Mouse (Mus musculus): Measurements from ENCODE around the gene Smarcd3. TPM values are rescaled to one million over a fixed set of nuclear protein-coding genes. Genes with fewer than 3 reads are reported as not detected.
A peak's percentile ranks its signal among the peaks of the same experiment; 100 is the strongest.

The Smarcd3 gene
- total RNA-seq, 2 experiments from 2014 or later = 172 to 203 TPM

DNA sequence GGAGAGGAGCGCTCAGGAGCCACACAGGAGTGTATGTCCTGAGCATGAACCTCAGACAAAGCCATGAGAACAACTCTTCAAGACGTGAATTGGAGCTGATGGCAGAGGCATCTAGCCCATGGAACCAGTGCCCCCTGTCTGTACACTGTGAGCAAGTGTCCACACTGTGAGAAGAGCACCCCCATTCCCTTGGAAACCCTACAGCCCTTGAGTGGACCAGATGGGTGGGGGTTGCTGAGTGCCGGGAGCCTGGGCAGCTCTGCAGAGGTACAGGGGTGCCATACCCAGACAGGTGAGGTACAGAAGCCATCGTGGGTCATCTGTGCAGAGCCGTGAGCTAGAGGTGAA, 11.9 kb downstream of the Smarcd3 start:
- no peak overlapping the region for H3K4me3 ChIP-seq
- intact Hi-C loops (cut with DNase I) = no loop called here
- no peak for DNase-seq
- no peak overlapping the region for H3K27ac ChIP-seq
- no peak for TF ChIP-seq CTCF (IDR thresholded peaks at IDR 0.05)

DNA sequence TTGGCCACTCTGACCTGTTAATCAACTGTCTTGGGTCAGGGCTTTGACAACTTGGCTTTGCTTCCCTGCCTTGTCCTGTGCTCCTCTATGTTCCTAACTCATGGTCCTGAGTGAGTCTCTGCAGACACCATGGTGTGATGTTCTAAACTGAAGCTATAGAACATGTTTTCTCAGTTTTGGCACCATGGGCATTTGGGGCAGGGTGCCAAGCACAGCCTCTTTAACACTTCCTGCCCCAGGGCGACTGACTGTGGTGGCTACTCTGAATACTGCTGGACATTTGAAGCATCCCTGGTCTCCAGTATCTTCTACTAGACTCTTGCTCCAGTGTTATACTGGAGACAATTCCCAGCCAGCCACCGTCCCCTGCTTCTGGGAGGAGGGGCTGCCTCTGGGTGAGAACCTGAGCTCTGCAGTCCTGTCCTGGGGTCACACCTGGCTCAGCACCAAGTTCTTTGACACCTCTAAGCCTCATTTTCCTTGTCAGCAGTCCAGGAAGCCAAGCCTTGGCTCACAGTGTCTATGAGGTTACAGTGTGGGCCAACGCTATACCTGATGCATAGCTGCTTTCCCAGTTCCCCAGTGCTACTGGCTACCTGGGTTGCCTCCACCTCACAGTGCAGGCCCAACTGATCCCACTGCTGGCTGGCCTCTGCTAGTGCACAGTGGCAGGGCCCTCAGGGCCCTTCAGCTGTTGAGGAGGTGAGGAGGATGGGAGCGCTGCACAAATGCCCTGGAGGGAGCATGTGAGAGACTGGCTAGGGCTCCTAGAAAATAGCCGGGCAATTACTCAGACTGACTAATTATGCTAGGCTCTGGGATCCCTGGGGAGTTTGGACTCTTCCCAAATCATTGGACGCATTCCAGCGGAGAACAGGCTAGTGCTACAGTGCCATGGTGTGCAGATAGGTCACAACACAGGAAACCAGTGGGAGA, 12.6 kb downstream of the Smarcd3 start:
- Histone ChIP-seq H3K4me3 (no peak overlapping the region), H3K27ac (no peak overlapping the region)
- DNase-seq = no peak
- no peak for TF ChIP-seq CTCF (IDR thresholded peaks at IDR 0.05)
- intact Hi-C loops (cut with DNase I) = no loop called here

DNA sequence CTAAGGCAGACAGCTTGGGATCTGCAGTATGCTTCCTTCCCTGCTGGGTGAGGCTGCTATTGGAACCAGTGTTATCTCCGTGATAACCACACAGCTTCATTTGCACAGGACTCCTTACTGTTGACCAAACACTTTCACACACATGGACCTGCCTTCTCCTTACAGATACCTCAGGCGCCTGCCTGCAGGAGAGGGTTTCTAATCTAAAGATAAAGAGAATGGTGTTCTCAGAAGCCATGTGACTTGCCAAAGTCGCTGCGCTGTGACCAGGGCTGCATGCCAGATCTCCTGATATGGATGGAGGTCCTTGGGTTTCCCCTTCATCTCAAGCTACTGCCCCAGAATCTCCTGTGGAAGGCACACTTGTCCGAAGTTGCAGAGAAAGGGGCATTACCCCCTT, 14.8 kb downstream of the Smarcd3 start:
- intact Hi-C loops (cut with DNase I) = no loop called here
- TF ChIP-seq CTCF (IDR thresholded peaks at IDR 0.05) = no peak
- Histone ChIP-seq H3K4me3 (no peak overlapping the region), H3K27ac (no peak overlapping the region)
- no peak for DNase-seq

DNA sequence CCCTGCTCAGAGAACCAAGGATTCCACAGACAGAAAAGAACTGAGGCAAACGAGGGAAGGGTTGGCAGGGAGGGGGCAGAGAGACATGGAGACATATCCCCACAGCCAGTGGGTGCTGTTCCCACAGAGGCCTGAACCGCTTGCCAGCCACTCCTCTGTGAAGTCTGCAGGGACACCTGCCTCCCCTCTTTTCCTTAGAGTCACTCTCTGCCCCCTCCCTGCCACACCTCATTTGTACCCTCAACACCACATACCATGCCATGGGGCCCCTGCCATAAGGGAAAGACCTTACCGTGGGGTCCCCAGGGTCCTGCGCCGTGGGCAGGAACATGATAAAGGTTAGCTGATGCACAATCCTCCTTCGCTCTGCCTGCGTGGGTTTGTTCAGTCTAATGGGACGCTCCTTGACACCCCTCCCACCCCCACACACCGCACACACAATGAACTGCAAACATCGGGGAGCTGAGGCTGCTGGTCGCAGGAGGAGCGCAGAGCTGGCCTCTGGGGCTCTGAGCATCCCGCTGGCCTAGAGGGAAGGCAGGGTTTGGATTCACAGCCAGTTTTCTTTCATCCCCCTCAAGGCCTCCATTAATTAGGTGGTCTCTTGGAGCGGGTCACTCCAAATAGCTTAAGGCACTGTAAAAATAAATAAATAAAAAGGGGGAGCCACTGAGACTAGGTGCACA, 18.1 kb downstream of the Smarcd3 start:
- H3K27ac ChIP-seq = peak overlapping the region; percentile 38

DNA sequence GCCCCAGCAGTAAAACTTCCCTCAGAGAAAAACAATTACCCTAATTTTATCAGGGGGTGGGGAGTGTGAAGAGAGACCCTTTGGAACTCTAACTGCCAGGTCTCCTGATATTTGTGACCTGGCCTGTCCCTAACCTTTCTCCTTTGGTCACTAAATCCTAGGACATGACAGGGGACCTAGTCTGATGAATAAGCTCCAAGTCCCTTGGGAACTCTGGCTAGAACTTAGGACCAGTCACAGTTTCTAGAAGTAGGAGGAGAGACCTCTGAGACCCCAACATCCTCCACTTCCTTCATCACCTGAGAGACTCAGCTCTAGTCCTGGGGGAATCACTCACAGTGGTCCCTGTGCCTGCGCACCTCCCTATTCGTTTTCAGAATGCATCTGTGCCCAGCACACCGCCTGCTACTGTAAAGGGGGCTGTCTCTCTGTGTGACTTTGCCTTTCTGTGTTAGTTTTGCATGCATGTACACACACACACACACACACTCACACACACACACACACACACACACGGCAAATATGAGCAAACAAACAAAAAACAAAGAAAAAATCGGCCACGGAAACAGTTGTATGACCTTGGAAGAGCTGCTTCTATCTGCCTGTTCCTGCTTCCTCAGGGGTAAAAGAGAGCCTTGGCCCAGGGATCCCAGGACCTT, 18.8 kb downstream of the Smarcd3 start:
- Histone ChIP-seq H3K4me3 (peak overlapping the region; percentile 77), H3K27ac (peak overlapping the region; percentile 100)
- no peak for TF ChIP-seq CTCF (IDR thresholded peaks at IDR 0.05)
- intact Hi-C loops (cut with DNase I) = loop anchor here (2.0 kb wide), 1 partner anchor 45 kb away; no protein-coding TSS in a partner anchor
- DNase-seq = peak; percentile 12

More for the DNA sequence above, 18.1 kb downstream of the Smarcd3 start:
- intact Hi-C loops (cut with DNase I) = loop anchor here (2.0 kb wide), 1 partner anchor 45 kb away; no protein-coding TSS in a partner anchor
- no peak for DNase-seq
- TF ChIP-seq CTCF (IDR thresholded peaks at IDR 0.05) = no peak
- H3K4me3 ChIP-seq = no peak overlapping the region

DNA sequence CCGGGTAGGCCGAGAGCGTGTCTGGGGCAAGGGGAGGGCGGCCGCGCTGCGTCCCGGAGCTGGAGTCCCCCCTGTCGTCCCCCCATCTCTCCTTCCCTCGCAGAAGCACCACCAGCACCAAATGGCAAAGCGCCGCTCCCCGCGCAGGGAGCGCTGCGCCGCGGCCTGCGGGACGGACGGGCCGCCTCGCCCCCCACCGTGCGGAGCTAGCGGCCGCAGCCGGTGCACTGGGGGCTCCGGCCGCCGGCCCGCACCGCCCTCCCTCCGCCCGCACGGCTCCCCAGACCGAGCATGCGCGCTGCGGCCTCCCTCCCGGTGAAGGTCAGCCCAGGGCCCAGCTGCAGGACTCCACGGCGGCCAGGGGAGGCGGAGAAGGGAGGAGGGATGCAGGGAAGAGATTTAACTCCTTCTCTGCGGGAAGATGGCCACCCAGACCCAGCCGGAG, 19.5 kb downstream of the Smarcd3 start:
- peak; percentile 97 for DNase-seq

DNA sequence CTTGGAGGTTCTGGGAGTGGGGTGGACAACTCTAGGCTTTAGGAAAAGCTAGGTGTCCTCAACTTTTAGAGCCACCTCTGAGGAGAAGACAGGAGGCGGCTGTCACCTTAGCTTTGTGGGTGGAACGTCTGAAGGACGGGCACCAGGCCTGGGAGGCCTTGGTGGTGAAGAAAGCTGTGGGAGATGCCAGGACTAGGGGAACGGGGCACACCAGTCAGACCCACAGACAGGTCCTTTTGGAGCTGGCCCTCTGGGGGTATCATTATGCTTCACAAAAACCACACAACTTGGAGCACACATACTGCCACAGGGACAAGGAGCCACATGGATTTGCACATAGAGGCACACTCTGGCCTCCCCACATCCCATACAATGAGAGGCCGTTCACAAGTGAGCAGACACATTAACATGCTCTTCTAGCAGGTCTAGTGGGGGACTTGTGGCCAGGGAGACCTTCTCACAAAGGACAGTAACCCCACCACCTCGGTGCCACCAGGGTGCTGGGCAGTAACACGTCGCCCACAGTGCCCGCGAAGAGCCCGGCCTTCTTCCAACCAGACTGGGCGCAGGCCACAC, 20.0 kb downstream of the Smarcd3 start:
- peak; percentile 58 for DNase-seq
- H3K27ac ChIP-seq = peak overlapping the region; percentile 100
- H3K4me3 ChIP-seq = peak overlapping the region; percentile 77
- intact Hi-C loops (cut with DNase I) = loop anchor here (2.0 kb wide), 1 partner anchor 47 kb away; no protein-coding TSS in a partner anchor
- no peak for TF ChIP-seq CTCF (IDR thresholded peaks at IDR 0.05)

More for the DNA sequence above, 19.5 kb downstream of the Smarcd3 start:
- peak overlapping the region; percentile 77 for H3K4me3 ChIP-seq
- peak overlapping the region; percentile 100 for H3K27ac ChIP-seq
- TF ChIP-seq CTCF (IDR thresholded peaks at IDR 0.05) = peak; percentile 43
- intact Hi-C loops (cut with DNase I) = loop anchor here (2.0 kb wide), 1 partner anchor 46 kb away; no protein-coding TSS in a partner anchor

DNA sequence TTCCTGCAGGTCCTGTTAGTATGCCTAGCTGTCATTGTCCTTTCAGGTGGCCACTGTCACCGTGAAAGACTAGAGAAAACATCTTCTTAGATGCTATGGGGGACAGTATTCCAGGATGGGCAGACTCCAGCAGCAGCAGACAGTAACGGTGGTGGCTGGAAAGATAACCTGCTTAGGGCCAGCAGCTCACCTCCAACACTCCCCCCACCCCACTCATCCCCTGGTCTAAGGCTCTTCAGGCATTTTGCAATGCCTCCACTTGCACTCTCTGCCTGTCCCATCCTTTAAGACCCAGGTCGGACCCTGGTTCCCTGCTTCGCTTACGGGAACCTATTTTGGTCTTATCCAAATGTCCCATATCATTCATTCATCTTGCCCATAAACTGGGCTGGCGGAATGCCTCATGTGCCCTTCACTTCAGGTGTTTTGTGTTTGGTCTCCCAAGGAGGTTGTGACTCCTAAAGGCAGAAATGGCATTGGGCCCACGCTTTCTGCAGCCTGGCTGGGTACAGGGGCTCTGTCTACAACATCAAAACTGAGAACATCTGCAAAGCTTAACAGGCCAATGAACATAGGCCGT, 20.7 kb downstream of the Smarcd3 start:
- peak; percentile 52 for DNase-seq
- peak overlapping the region; percentile 100 for H3K27ac ChIP-seq
- peak overlapping the region; percentile 77 for H3K4me3 ChIP-seq
- intact Hi-C loops (cut with DNase I) = loop anchor here (2.0 kb wide), 1 partner anchor 47 kb away; no protein-coding TSS in a partner anchor
- no peak for TF ChIP-seq CTCF (IDR thresholded peaks at IDR 0.05)

DNA sequence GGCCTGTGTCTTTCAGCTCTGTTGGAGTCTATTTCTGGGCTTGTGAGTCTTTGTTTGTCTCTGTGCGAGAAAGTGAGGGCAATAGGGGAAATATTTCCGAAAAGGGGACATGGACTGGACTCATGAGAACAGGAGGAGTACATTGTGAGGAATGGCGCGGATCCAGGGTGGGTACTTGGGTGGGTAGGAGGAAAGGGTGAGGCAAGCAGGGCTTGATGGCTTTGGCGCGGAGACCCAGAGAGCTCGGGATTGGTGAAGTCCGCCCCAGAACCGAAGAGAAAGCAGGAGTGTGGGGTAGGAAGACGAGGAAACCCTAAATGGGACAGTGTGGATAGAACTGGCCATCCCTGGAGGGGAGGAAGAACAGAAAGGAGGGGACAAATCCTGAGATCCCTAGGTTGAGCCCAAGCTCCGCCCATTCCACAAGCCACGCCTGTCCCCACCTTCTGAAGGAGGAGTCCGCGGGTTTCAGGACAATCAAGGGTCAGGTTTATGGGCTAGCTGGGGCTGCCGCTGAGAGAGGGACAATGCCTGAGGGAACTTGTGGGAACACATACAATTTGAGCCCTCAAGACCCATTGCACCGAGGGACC, 21.4 kb downstream of the Smarcd3 start:
- Histone ChIP-seq H3K4me3 (peak overlapping the region; percentile 77), H3K27ac (peak overlapping the region; percentile 100)
- TF ChIP-seq CTCF (IDR thresholded peaks at IDR 0.05) = no peak
- peak; percentile 94 for DNase-seq
- intact Hi-C loops (cut with DNase I) = no loop called here

DNA sequence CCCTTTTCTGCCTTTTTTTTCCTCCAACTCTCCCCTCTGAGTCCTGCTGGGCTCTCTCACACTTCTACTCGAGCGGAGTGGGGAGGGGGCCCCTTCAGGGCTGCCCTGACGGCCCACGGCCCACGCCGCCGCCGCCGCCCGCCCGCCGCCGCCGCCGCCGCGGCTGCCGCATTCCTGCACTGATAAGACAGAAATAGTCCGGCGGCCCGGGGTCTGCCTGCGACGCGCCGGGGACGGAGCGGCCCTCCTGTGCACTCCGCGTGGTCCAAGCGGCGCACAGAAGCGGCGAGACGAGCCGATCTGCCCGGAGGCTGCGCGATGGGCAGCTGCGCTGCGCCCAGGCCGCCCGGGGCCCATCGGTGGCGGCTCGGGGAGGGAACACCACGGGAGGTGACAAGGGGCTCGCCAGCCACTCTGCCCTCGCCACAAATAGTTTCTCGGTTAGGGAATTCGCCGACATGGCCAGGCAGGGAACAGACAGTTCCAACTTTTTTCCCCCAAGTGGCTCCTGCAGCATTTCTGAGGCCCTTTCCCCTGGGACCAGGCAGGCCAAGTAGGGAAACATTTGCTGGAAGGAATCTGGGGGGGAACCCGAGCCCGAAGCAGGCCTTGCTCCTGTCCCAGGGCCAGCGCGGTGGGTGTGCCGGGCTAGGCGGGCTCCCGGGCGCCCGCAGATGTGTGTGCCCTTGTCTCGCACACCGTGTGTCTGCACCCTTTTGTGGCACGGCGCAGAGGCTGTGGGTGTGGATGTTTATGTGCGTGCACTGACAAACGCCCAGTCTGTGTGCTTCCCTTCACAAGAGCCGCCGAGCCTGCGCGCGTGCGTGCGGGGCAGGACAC, 22.1 kb downstream of the Smarcd3 start:
- peak; percentile 90 for DNase-seq
- TF ChIP-seq CTCF (IDR thresholded peaks at IDR 0.05) = no peak
- H3K4me3 ChIP-seq = peak overlapping the region; percentile 77
- H3K27ac ChIP-seq = peak overlapping the region; percentile 100
- intact Hi-C loops (cut with DNase I) = loop anchor here (2.0 kb wide), 1 partner anchor 63 kb away; no protein-coding TSS in a partner anchor
